Mouse (Mus musculus) heart, embryonic 11.5 days (tissue): Measurements from ENCODE around the gene Olfr237-ps1. TPM values are rescaled to one million over a fixed set of nuclear protein-coding genes. Genes with fewer than 3 reads are reported as not detected.
"Not testable (repeated sequence)": the region's sequence is repeated elsewhere in the genome, so short reads cannot be mapped to it uniquely, and the experiment has no call there.

Experiments
- ATAC-seq: fragments of 200-750 bp; cut with Nextera tagmentation; replicated peaks from 2 replicates; pipeline ENCODE4 v1.8.0; 2017; ENCODE audit warnings: moderate library complexity; ENCODE audit not compliant: insufficient number of reproducible peaks, low FRiP score, low TSS enrichment
- H3K27ac ChIP-seq: fragments of 300-500 bp; sonication (generic); 2 replicates; pipeline ENCODE4 v1.5.1; 2014; ENCODE audit warnings: mild to moderate bottlenecking, low read depth, low read length
- H3K27me3 ChIP-seq: fragments of 300-500 bp; sonication (generic); 2 replicates; pipeline ENCODE4 v1.6.1; 2014; ENCODE audit warnings: mild to moderate bottlenecking, low read length, mixed read lengths; ENCODE audit not compliant: control insufficient read depth, insufficient read depth
- H3K36me3 ChIP-seq: fragments of 300-500 bp; sonication (generic); 2 replicates; pipeline ENCODE4 v1.6.1; 2014; ENCODE audit warnings: mild to moderate bottlenecking, low read length, moderate library complexity, mixed read lengths; ENCODE audit not compliant: control insufficient read depth, insufficient read depth
- H3K4me1 ChIP-seq: fragments of 300-500 bp; sonication (generic); 2 replicates; pipeline ENCODE4 v1.6.1; 2014; ENCODE audit warnings: low read length; ENCODE audit not compliant: control insufficient read depth, insufficient read depth
- H3K4me2 ChIP-seq: fragments of 300-500 bp; sonication (generic); 2 replicates; pipeline ENCODE4 v1.6.1; 2014; ENCODE audit warnings: mild to moderate bottlenecking, moderate library complexity
- H3K4me3 ChIP-seq: fragments of 300-500 bp; sonication (generic); 2 replicates; pipeline ENCODE4 v1.5.1; 2014; ENCODE audit warnings: low read depth, low read length
- H3K9ac ChIP-seq: fragments of 300-500 bp; sonication (generic); 2 replicates; pipeline ENCODE4 v1.6.1; 2014; ENCODE audit warnings: mild to moderate bottlenecking, low read depth, low read length, moderate library complexity
- H3K9me3 ChIP-seq: fragments of 300-500 bp; sonication (generic); replicated peaks from 2 replicates; pipeline ENCODE4 v1.6.1; 2016; ENCODE audit warnings: low read length; ENCODE audit not compliant: control insufficient read depth
- WGBS: fragments of 180-500 bp; shearing (Covaris S2); extraction: QIAGEN DNeasy Blood & Tissue Kit; methylation state at CpG from one replicate; pipeline ENCODE4 v1.1.7; 2014; ENCODE audit not compliant: insufficient replicate concordance; 5-methylcytosine and 5-hydroxymethylcytosine counted together
- polyA plus RNA-seq: library from polyadenylated mRNA; unstranded; fragments of >200 nt; fragmentation: Nextera tagmentation; extraction: Ambion mirVana; gene quantifications from 2 replicates; pipeline ENCODE4 v1.2.1, GENCODE M21; 2014

Olfr237-ps1 gene
- not detected in 2 replicates for polyA plus RNA-seq

DNA sequence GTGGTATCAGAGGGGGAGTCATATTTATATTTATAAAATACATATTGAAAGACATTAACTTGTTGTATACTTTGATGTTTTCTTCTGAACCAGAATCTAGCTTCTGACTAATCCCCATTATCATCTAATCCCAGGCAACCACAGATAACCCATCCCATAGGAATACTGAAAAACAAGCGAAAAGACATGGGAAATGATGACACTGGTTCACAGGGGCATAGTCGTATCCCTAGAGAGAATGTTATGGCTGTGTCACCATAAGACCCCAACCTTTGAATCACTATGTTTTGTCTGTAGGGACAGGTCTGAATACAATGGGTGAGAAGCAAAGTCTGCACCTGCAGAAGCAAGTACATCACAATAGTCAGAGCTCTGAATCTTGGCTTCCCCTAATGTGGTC lies at the start of gene Olfr237-ps1:
Gene Olfr237-ps1, plus strand, starts transcription at position 301 of the 400 bp plus-strand sequence.
- H3K36me3 ChIP-seq, H3K4me3 ChIP-seq, H3K27me3 ChIP-seq, H3K9me3 ChIP-seq, H3K4me1 ChIP-seq, H3K27ac ChIP-seq, H3K4me2 ChIP-seq, H3K9ac ChIP-seq, ATAC-seq: not testable (repeated sequence)
- WGBS: 69% methylated on average over 2 of the region's 2 CpGs

DNA sequence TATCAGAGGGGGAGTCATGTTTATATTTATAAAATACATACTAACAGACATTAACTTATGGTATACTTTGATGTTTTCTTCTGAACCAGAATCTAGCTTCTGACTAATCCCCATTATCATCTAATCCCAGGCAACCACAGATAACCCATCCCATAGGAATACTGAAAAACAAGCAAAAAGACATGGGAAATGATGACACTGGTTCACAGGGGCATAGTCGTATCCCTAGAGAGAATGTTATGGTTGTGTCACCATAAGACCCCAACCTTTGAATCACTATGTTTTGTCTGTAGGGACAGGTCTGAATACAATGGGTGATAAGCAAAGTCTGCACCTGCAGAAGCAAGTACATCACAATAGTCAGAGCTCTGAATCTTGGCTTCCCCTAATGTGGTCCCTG lies 40.3 kb upstream of the Olfr237-ps1 start, which contains the start of gene Olfr441:
Gene Olfr441, plus strand, starts transcription at position 301 of the 400 bp plus-strand sequence.
- H3K27ac ChIP-seq, H3K27me3 ChIP-seq, H3K9me3 ChIP-seq, H3K4me2 ChIP-seq, H3K9ac ChIP-seq, H3K4me3 ChIP-seq, ATAC-seq, H3K36me3 ChIP-seq, H3K4me1 ChIP-seq: not testable (repeated sequence)
- WGBS: 77% methylated on average over 1 of the region's 1 CpGs

DNA sequence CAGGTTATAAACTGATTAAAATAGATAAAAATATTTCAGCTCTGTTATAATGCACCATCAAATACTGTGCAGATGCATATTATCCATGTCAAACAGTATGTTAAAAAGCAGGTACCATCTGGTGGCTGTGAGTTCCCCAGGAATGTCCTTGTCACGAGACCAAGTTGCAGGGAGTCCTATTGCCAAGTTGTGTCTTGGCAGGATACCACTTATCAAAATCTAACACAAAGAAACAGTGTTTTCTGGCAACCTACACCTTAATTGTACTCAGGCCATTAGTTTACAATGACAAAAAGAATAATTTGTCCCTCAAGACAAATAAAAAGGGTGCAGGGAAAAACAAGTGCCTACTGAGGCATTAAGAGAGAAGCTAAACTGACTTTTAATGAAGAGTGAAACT lies 13.1 kb downstream of the Olfr237-ps1 start:
- H3K9me3 ChIP-seq: no peaks in the 10 kb centered on the region
- H3K9ac ChIP-seq: no peak overlapping the region
- H3K27ac ChIP-seq: no peak overlapping the region
- no peaks in the 10 kb centered on the region for H3K4me1 ChIP-seq
- WGBS: 50% methylated on average over 1 of the region's 1 CpGs
- H3K4me3 ChIP-seq: no peak overlapping the region
- no peaks in the 10 kb centered on the region for H3K36me3 ChIP-seq
- no peaks in the 10 kb centered on the region for H3K27me3 ChIP-seq
- no peak for ATAC-seq
- no peak overlapping the region for H3K4me2 ChIP-seq

DNA sequence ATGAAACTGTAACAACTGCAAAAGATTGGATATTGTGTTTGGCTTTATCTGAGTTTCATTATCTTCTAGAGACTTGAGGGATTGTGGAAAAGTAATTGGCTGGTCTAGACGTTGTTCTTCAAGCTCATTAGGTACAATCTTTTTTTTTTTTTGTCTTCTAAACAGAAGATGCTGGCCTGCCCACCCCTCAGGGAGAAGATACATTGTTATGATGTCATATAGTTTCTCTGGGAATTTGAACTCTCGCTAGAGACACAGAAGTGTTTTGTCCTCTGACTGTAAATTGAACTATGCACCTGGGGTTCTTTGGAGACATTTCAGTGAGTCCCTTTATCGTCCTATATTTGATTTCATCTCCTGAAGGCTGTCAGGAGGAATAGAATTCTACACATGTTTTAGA lies 16.6 kb downstream of the Olfr237-ps1 start, which contains the start of gene Olfr437:
Gene Olfr437, plus strand, starts transcription at position 301 of the 400 bp plus-strand sequence.
- no peak for ATAC-seq
- WGBS: 62% methylated on average over 3 of the region's 3 CpGs
- H3K4me3 ChIP-seq: no peak within 1 kb of the TSS

DNA sequence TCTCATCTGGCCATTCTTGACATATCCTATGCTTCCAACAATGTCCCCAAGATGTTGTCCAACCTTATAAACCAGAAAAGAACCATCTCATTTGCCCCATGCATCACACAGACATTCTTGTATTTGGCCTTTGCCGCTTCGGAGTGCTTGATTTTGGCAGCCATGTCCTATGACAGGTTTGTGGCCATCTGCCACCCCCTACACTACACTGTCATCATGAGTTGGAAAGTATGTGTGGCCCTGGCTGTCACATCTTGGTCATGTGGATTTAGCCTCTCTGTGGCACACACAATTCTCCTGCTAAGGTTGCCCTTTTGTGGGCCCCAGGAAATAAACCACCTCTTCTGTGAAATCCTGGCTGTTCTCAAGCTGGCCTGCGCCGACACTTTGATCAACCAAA lies 20.9 kb downstream of the Olfr237-ps1 start:
- Histone ChIP-seq H3K27me3 (no peaks in the 10 kb centered on the region), H3K4me3 (no peak overlapping the region), H3K4me1 (no peaks in the 10 kb centered on the region), H3K9ac (no peak overlapping the region), H3K4me2 (no peak overlapping the region), H3K36me3 (no peaks in the 10 kb centered on the region), H3K27ac (no peak overlapping the region), H3K9me3 (no peaks in the 10 kb centered on the region)
- no peak for ATAC-seq
- 86% methylated on average over 4 of the region's 4 CpGs for WGBS

More for the DNA sequence above, 16.6 kb downstream of the Olfr237-ps1 start, which contains the start of gene Olfr437:
- Histone ChIP-seq H3K27ac (no peak within 1 kb of the TSS), H3K36me3 (no peaks in the 10 kb centered on the region), H3K9ac (no peak within 1 kb of the TSS), H3K4me1 (no peaks in the 10 kb centered on the region), H3K9me3 (no peaks in the 10 kb centered on the region), H3K27me3 (no peaks in the 10 kb centered on the region), H3K4me2 (no peak within 1 kb of the TSS)

DNA sequence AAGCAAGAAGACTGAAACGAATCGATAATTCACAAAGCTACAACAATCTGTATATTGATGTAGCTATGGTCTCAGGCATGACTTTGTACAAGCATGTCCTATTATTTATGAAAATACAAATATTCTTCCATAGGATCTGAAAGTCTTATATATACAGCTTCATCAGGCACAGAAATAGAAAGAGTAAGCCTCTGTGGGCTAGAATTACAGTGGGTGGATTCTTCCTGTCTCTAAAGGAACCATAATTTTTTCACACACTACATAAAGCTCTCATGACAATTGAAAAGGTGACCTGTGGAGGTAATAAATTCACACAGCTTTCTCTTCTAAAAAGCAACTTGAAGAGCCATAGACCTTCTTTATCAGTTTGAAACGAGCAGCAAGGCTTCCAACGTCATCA lies 25.5 kb downstream of the Olfr237-ps1 start, which contains the start of gene Olfr13:
Gene Olfr13, plus strand, starts transcription at position 301 of the 400 bp plus-strand sequence.
- no peaks in the 10 kb centered on the region for H3K27me3 ChIP-seq
- no peak within 1 kb of the TSS for H3K9ac ChIP-seq
- H3K27ac ChIP-seq: no peak within 1 kb of the TSS
- H3K4me3 ChIP-seq: no peak within 1 kb of the TSS
- H3K4me1 ChIP-seq: no peaks in the 10 kb centered on the region
- H3K4me2 ChIP-seq: no peak within 1 kb of the TSS
- H3K36me3 ChIP-seq: no peaks in the 10 kb centered on the region
- ATAC-seq: no peak
- 60% methylated on average over 4 of the region's 4 CpGs for WGBS
- no peaks in the 10 kb centered on the region for H3K9me3 ChIP-seq

DNA sequence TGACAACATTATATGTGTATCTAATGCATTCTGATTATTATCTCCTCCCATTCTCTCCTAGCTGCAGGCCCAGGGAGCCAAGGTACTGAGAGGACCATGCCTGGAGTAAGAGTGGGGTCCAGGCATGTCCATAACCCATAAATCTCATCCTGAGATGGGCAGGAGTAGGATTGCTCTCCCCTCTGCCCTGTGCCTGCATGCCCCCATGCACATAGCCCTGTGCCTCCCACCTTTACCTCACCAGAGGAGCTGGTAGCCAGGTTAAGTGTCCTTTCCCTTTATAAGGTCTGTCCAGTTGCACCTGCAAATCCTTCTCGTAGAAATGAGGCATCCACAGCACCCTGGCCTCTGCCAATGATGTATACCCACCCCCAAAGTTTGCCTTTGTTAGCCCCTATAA lies 31.8 kb downstream of the Olfr237-ps1 start:
- no peak overlapping the region for H3K4me3 ChIP-seq

DNA sequence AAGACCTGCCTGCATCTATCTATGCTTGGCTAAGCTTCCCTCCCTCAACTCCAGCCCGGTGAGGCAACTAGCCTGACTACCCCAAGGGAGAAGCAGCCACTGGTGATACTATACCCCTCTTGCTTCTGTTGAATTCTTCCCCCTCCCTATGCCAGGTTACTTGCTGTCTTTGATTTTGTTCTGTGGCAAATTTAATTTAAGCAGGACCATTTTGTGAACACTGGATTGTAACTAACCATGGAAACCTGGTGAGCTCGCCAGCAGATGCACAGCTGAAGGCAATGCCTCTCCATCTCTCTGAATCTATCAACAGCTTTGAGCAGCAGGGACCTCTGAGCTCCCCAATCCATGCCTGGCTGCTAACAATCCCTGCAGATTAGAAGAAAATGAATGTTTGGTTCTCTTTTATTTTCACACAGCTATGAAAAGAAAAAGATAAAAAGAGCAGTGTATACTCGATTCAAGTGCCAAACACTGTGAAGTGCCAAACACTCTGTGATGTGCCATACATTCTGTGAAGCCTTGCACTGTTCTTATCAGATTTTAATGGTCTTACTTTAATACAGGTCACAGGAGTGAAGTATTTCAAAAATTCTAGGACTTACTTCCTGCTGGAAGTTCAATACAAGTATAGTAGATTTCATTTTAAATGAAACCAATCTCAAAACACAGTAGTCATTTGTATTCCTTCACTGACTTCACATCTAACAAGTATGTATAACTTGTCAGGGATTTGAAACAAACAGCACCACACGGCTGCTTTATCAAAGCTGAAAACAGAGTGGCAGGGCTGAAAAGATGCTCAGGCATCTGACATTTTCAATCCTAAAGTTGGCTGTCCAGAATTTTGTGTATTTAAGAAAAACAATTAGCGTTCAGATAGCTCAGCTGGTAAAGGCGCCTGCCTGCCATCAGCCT lies 32.5 kb downstream of the Olfr237-ps1 start:
- no peak for ATAC-seq
- Histone ChIP-seq H3K27me3 (no peaks in the 10 kb centered on the region), H3K4me3 (no peak overlapping the region), H3K9ac (no peak overlapping the region), H3K36me3 (no peaks in the 10 kb centered on the region), H3K4me2 (no peak overlapping the region), H3K9me3 (no peaks in the 10 kb centered on the region), H3K4me1 (no peaks in the 10 kb centered on the region), H3K27ac (no peak overlapping the region)
- 62% methylated on average over 6 of the region's 6 CpGs for WGBS

More for the DNA sequence above, 31.8 kb downstream of the Olfr237-ps1 start:
- H3K4me1 ChIP-seq: no peaks in the 10 kb centered on the region
- H3K9ac ChIP-seq: no peak overlapping the region
- WGBS: 55% methylated on average over 1 of the region's 1 CpGs
- H3K36me3 ChIP-seq: no peaks in the 10 kb centered on the region
- no peak for ATAC-seq
- no peaks in the 10 kb centered on the region for H3K9me3 ChIP-seq
- H3K27me3 ChIP-seq: no peaks in the 10 kb centered on the region
- H3K4me2 ChIP-seq: no peak overlapping the region
- H3K27ac ChIP-seq: no peak overlapping the region
